Mouse (Mus musculus) heart, postnatal 0 days (tissue): Measurements from ENCODE around the gene Colgalt1. TPM values are rescaled to one million over a fixed set of nuclear protein-coding genes. Genes with fewer than 3 reads are reported as not detected.

Experiments
- ATAC-seq: fragments of 200-750 bp; cut with Nextera tagmentation; 2 replicates; pipeline ENCODE4 v1.8.0; 2017; ENCODE audit warnings: low read depth, moderate number of reproducible peaks, moderate library complexity; ENCODE audit not compliant: insufficient read depth
- DNase-seq: peaks from one replicate; pipeline ENCODE4 v3.0.0-alpha.2; 2016; ENCODE audit warnings: low spot score
- H3K27ac ChIP-seq: fragments of 300-500 bp; sonication (generic); 2 replicates; pipeline ENCODE4 v1.5.1; 2014; ENCODE audit warnings: low read depth, mild to moderate bottlenecking
- H3K27me3 ChIP-seq: fragments of 300-500 bp; sonication (generic); 2 replicates; pipeline ENCODE4 v1.6.1; 2014; ENCODE audit warnings: low read length, mixed read lengths; ENCODE audit not compliant: control insufficient read depth, insufficient read depth
- H3K36me3 ChIP-seq: fragments of 300-500 bp; sonication (generic); replicated peaks from 2 replicates; pipeline ENCODE4 v1.6.1; 2014; ENCODE audit warnings: low read length, mixed read lengths; ENCODE audit not compliant: control insufficient read depth, insufficient read depth
- H3K4me1 ChIP-seq: fragments of 300-500 bp; sonication (generic); 2 replicates; pipeline ENCODE4 v1.6.1; 2014; ENCODE audit warnings: antibody characterized with exemption; ENCODE audit not compliant: control insufficient read depth, insufficient read depth
- H3K4me2 ChIP-seq: fragments of 300-500 bp; sonication (generic); 2 replicates; pipeline ENCODE4 v1.6.1; 2014; ENCODE audit warnings: low read depth, mild to moderate bottlenecking, low read length, moderate library complexity
- H3K4me3 ChIP-seq: fragments of 300-500 bp; sonication (generic); 2 replicates; pipeline ENCODE4 v1.5.1; 2014; ENCODE audit warnings: low read depth, low read length
- H3K9ac ChIP-seq: fragments of 300-500 bp; sonication (generic); replicated peaks from 2 replicates; pipeline ENCODE4 v1.6.1; 2014; ENCODE audit warnings: low read depth, low read length, mixed read lengths
- H3K9me3 ChIP-seq: fragments of 300-500 bp; sonication (generic); replicated peaks from 2 replicates; pipeline ENCODE4 v1.6.1; 2016; ENCODE audit warnings: low read length; ENCODE audit not compliant: control insufficient read depth
- CTCF ChIP-seq: IDR thresholded peaks from 2 replicates; pipeline ENCODE4 v1.5.1; 2016; ENCODE audit warnings: antibody characterized with exemption, control low read depth, low read depth
- EP300 ChIP-seq: IDR thresholded peaks from 2 replicates; pipeline ENCODE4 v1.6.1; 2016; ENCODE audit warnings: antibody characterized with exemption, low read depth
- WGBS: fragments of 180-500 bp; shearing (Covaris S2); extraction: QIAGEN DNeasy Blood & Tissue Kit; methylation state at CpG from one replicate; pipeline ENCODE4 v1.1.7; 2014; 5-methylcytosine and 5-hydroxymethylcytosine counted together
- microRNA-seq: library from miRNA; unstranded; fragments of <30 nt; microRNA quantifications from one replicate; pipeline ENCODE4, GENCODE M21; 2016
- polyA plus RNA-seq: library from polyadenylated mRNA; unstranded; fragments of >200 nt; fragmentation: Nextera tagmentation; extraction: Ambion mirVana; gene quantifications from 2 replicates; pipeline ENCODE4 v1.2.1, GENCODE M21; 2015
- total RNA-seq: library from RNA; depleted of rRNA; stranded (reverse); fragments of >200 nt; gene quantifications from 2 replicates; pipeline ENCODE4 v1.2.3, GENCODE M21; 2014; ENCODE audit warnings: low replicate concordance; rRNA removed

The Colgalt1 gene
- total and polyA plus RNA-seq, 2 experiments from 2014 or later, result 32.7 to 108 TPM

DNA sequence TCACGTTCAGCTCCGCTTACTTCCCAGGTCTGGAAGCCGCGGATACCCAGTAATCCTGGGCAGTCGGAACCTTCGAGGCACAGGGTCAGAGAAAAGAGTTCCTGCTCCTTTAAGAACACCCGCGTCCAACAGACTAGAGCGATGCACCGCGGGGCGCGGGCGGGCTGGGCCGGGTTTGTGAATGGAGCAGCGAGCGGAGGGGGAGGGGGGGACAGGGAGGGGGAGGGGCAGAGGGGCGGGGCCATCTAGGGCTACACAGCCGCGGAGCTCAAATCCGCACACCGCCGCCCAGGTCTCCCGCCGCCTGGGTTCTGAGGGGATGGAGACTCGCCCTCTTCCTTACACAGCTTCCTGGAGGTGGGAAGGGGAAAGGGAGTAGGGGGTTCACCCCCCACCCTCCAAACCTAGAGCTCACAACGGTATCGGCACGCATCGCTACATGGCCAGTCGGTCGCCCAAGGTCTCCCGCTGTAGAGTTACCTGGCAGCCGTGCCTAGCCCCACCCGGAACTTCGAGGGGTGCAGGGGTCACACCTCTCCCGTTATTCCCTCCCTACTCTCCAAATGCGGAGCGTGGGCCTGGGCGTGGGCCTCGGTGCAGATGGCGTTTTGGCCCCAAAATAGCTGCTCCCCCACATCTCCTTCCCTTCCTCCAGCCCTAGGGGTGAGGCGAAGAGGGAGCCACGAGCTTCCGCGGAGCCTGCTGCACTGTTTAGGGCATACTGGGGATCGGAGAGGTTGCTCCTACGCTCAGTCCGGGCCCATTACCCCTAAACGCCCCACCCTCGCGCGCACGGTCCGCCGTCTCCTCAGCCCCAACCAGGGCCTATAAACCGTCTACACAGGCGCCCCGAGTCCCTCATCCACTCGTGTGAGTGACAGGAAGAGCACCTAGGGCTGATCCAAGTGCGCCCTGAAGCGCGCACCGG, 60.1 kb downstream of the Colgalt1 start:
- ATAC-seq (peak; percentile 15), DNase-seq (no peak)
- no peaks in the 10 kb centered on the region for H3K9me3 ChIP-seq
- TF ChIP-seq EP300 (no peak), CTCF (no peak)
- peak overlapping the region; percentile 51 for H3K4me3 ChIP-seq
- no peaks in the 10 kb centered on the region for H3K27me3 ChIP-seq
- peak overlapping the region; percentile 85 for H3K4me2 ChIP-seq
- peaks cover 37% of the 10 kb centered on the region for H3K4me1 ChIP-seq
- no peak overlapping the region for H3K9ac ChIP-seq
- no peaks in the 10 kb centered on the region for H3K36me3 ChIP-seq
- under 1% methylated on average over 53 of the region's 64 CpGs for WGBS
- H3K27ac ChIP-seq, result no peak overlapping the region

DNA sequence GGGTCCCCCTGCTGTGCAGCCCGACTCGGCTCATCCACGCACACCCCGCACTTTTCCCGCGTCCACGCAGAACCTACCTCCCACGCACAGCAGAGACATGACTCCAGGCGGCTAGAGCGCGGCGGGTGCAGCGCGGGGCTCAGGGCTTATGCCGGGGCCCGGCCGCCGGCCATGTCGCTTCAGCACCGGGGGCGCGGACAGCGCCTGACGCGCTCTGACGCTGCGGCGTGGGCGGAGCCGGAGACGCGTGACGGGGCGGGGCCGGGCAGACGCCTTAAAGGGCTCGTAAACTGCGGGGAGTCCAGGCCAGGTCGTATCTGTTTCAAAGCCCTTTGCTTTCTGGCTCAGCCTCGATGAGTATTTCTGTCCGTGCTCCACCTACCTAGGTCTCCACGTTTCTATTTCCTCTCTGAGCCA, 60.8 kb downstream of the Colgalt1 start, which contains the start of gene Unc13a:
Gene Unc13a (minus strand): TSS at position 209 of the 417 bp plus-strand sequence.
- H3K27me3 ChIP-seq, result no peaks in the 10 kb centered on the region
- TF ChIP-seq CTCF (no peak), EP300 (peak; percentile 29; the same call in 1 of the 2 replicates)
- ATAC-seq, result peak; percentile 66
- H3K4me2 ChIP-seq, result peak within 1 kb of the TSS; percentile 85
- peak; percentile 87 for DNase-seq
- peaks cover 30% of the 10 kb centered on the region for H3K4me1 ChIP-seq
- H3K9me3 ChIP-seq, result no peaks in the 10 kb centered on the region
- H3K36me3 ChIP-seq, result no peaks in the 10 kb centered on the region
- no peak within 1 kb of the TSS for H3K9ac ChIP-seq
- under 1% methylated on average over 38 of the region's 42 CpGs for WGBS
- peak within 1 kb of the TSS; percentile 51 for H3K4me3 ChIP-seq
- peak within 1 kb of the TSS; percentile 56 for H3K27ac ChIP-seq

DNA sequence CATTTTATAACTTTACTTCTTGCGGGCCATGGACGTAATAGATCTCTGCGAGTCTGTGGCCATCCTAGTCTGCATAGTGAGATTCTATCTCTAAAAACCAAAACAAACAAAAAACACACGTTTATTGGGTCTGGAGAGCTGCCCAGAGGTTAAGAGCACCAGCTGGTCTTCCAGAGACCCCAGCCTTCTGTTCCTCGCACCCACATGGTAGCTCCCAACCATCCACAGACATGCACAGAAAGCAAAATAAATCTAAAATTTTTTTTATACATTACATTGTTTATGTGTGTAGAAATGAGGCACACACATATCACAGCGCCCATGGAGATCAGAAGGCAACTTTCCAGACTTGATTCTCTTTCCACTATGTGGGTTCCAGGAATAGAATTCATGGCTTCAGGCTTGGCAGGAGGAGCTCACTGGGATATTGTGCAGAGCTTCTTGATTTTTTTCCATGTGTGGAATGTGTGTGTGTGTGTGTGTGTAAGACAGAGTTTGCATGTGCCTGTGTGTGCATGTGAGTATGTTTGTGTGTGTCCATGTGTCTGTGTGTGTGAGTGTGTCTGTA, 61.5 kb downstream of the Colgalt1 start:
- H3K4me2 ChIP-seq, result peak overlapping the region; percentile 85
- TF ChIP-seq CTCF, result no peak
- no peaks in the 10 kb centered on the region for H3K36me3 ChIP-seq
- no peak for DNase-seq
- H3K9ac ChIP-seq, result no peak overlapping the region
- no peak for ATAC-seq
- peak overlapping the region; percentile 56 for H3K27ac ChIP-seq
- H3K4me1 ChIP-seq, result peaks cover 28% of the 10 kb centered on the region
- H3K9me3 ChIP-seq, result no peaks in the 10 kb centered on the region
- 59% methylated on average over 6 of the region's 6 CpGs for WGBS
- H3K27me3 ChIP-seq, result no peaks in the 10 kb centered on the region
- H3K4me3 ChIP-seq, result peak overlapping the region; percentile 51; the same call in 1 of the 2 replicates

DNA sequence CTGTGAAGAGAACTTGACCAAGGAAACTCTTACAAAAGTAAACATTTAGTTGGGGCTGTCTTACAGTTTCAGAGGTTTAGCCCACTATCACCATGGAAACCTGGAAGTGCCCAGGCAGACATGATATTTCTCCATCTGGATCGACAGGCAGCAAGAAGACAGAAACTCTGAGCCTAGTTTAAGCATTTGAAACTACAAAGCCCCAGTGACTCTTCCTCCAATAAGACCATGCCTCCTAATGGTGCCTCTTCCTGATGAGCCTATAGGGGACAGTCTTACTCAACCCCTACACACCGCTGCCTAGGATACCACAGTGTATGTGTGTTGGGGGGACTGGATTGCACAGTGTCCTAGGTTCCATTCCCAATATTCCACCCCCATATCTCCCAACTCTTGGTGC, 63.3 kb downstream of the Colgalt1 start:
- Histone ChIP-seq H3K4me2 (no peak overlapping the region), H3K36me3 (no peaks in the 10 kb centered on the region), H3K4me3 (no peak overlapping the region), H3K9ac (no peak overlapping the region), H3K27ac (no peak overlapping the region), H3K27me3 (0 out of 2 replicates have a peak, but pooled peaks cover 4% of the 10 kb centered on the region), H3K9me3 (no peaks in the 10 kb centered on the region), H3K4me1 (peaks cover 22% of the 10 kb centered on the region)
- TF ChIP-seq EP300, result no peak
- no peak for TF ChIP-seq CTCF
- DNase-seq (no peak), ATAC-seq (no peak)
- WGBS, result 63% methylated on average over 2 of the region's 2 CpGs

Small RNA genes lying within 50 kb of the gene (microRNA-seq; reads per million reads assigned to microRNA genes)
- gene Mir6769b, result not detected

Other genes with a start within 250 kb of the Colgalt1 start
- 91.3 and 127 TPM in 2 replicates for gene Use1, start 244.2 kb upstream of the Colgalt1 start, total RNA-seq
- gene Use1, start 244.2 kb upstream of the Colgalt1 start, polyA plus RNA-seq, result 94.8 and 107 TPM in 2 replicates
- 10.2 and 10.6 TPM in 2 replicates for gene Ocel1, start 239.7 kb upstream of the Colgalt1 start, total RNA-seq
- 5.7 and 5.9 TPM in 2 replicates for gene Ocel1, start 239.7 kb upstream of the Colgalt1 start, polyA plus RNA-seq
- 162 and 174 TPM in 2 replicates for gene Nr2f6, start 229.0 kb upstream of the Colgalt1 start, total RNA-seq
- 38.3 and 40.5 TPM in 2 replicates for gene Nr2f6, start 229.0 kb upstream of the Colgalt1 start, polyA plus RNA-seq
- 23.9 and 47.3 TPM in 2 replicates for gene Ushbp1, start 215.2 kb upstream of the Colgalt1 start, total RNA-seq
- 21.6 and 22.1 TPM in 2 replicates for gene Ushbp1, start 215.2 kb upstream of the Colgalt1 start, polyA plus RNA-seq
- gene Babam1, start 214.1 kb upstream of the Colgalt1 start, total RNA-seq, result 99.2 and 155 TPM in 2 replicates
- 60.2 and 62.5 TPM in 2 replicates for gene Babam1, start 214.1 kb upstream of the Colgalt1 start, polyA plus RNA-seq
- gene Ankle1, start 205.0 kb upstream of the Colgalt1 start, total RNA-seq, result 9.5 and 12.1 TPM in 2 replicates
- gene Ankle1, start 205.0 kb upstream of the Colgalt1 start, polyA plus RNA-seq, result 4.4 and 5.4 TPM in 2 replicates
- gene Abhd8, start 147.3 kb upstream of the Colgalt1 start, total RNA-seq, result 57.7 and 69.8 TPM in 2 replicates
- gene Abhd8, start 147.3 kb upstream of the Colgalt1 start, polyA plus RNA-seq, result 32.8 and 36.6 TPM in 2 replicates
- 169 and 188 TPM in 2 replicates for gene Mrpl34, start 146.0 kb upstream of the Colgalt1 start, total RNA-seq
- 284 and 320 TPM in 2 replicates for gene Mrpl34, start 146.0 kb upstream of the Colgalt1 start, polyA plus RNA-seq
- gene Dda1, start 141.8 kb upstream of the Colgalt1 start, total RNA-seq, result 73.5 and 89.9 TPM in 2 replicates
- gene Dda1, start 141.8 kb upstream of the Colgalt1 start, polyA plus RNA-seq, result 62.7 and 66.4 TPM in 2 replicates
- gene Ano8, start 125.0 kb upstream of the Colgalt1 start, total RNA-seq, result 10.8 and 15.0 TPM in 2 replicates
- 0.74 and 0.93 TPM in 2 replicates for gene Ano8, start 125.0 kb upstream of the Colgalt1 start, polyA plus RNA-seq
- 21.1 and 36.7 TPM in 2 replicates for gene Gtpbp3, start 122.9 kb upstream of the Colgalt1 start, total RNA-seq
- 10.3 and 11.3 TPM in 2 replicates for gene Gtpbp3, start 122.9 kb upstream of the Colgalt1 start, polyA plus RNA-seq
- gene Plvap, start 99.2 kb upstream of the Colgalt1 start, total RNA-seq, result 51.6 and 95.2 TPM in 2 replicates
- 63.4 and 64.8 TPM in 2 replicates for gene Plvap, start 99.2 kb upstream of the Colgalt1 start, polyA plus RNA-seq
- gene Ccdc194, start 85.3 kb upstream of the Colgalt1 start, total RNA-seq, result 1.1 TPM in 1 of 2 replicates, not detected in the other
- 0.12 and 0.14 TPM in 2 replicates for gene Ccdc194, start 85.3 kb upstream of the Colgalt1 start, polyA plus RNA-seq
- gene Bst2, start 73.5 kb upstream of the Colgalt1 start, total RNA-seq, result 101 and 109 TPM in 2 replicates
- 42.9 and 43.3 TPM in 2 replicates for gene Bst2, start 73.5 kb upstream of the Colgalt1 start, polyA plus RNA-seq
- 47.6 and 61.5 TPM in 2 replicates for gene Mvb12a, start 68.1 kb upstream of the Colgalt1 start, total RNA-seq
- 54.4 and 55.3 TPM in 2 replicates for gene Mvb12a, start 68.1 kb upstream of the Colgalt1 start, polyA plus RNA-seq
- gene Tmem221, start 52.1 kb upstream of the Colgalt1 start, total RNA-seq, result 0.08 TPM in 1 of 2 replicates, not detected in the other
- 0.23 and 0.37 TPM in 2 replicates for gene Tmem221, start 52.1 kb upstream of the Colgalt1 start, polyA plus RNA-seq
- 0.50 TPM in 1 of 2 replicates, not detected in the other for gene Nxnl1, start 44.4 kb upstream of the Colgalt1 start, total RNA-seq
- gene Nxnl1, start 44.4 kb upstream of the Colgalt1 start, polyA plus RNA-seq, result 0.12 TPM in 2 replicates
- 68.4 and 178 TPM in 2 replicates for gene Slc27a1, start 42.1 kb upstream of the Colgalt1 start, total RNA-seq
- gene Slc27a1, start 42.1 kb upstream of the Colgalt1 start, polyA plus RNA-seq, result 62.1 and 68.5 TPM in 2 replicates
- 333 and 425 TPM in 2 replicates for gene Pgls, start 18.8 kb upstream of the Colgalt1 start, total RNA-seq
- gene Pgls, start 18.8 kb upstream of the Colgalt1 start, polyA plus RNA-seq, result 210 and 212 TPM in 2 replicates
- gene Fam129c, start 13.3 kb upstream of the Colgalt1 start, total RNA-seq, result 0.04 and 12.6 TPM in 2 replicates
- 0.59 and 1.6 TPM in 2 replicates for gene Fam129c, start 13.3 kb upstream of the Colgalt1 start, polyA plus RNA-seq
- 0.57 and 1.2 TPM in 2 replicates for gene Unc13a, start 60.8 kb downstream of the Colgalt1 start, total RNA-seq
- gene Unc13a, start 60.8 kb downstream of the Colgalt1 start, polyA plus RNA-seq, result 0.51 and 0.60 TPM in 2 replicates
- gene Jak3, start 65.3 kb downstream of the Colgalt1 start, total RNA-seq, result 14.6 and 16.9 TPM in 2 replicates
- 5.7 and 5.8 TPM in 2 replicates for gene Jak3, start 65.3 kb downstream of the Colgalt1 start, polyA plus RNA-seq
- gene Insl3, start 78.2 kb downstream of the Colgalt1 start, total RNA-seq, result not detected in 2 replicates
- 1.5 and 2.4 TPM in 2 replicates for gene Insl3, start 78.2 kb downstream of the Colgalt1 start, polyA plus RNA-seq
- 8.7 TPM in 2 replicates for gene B3gnt3, start 90.8 kb downstream of the Colgalt1 start, total RNA-seq
- 6.4 TPM in 2 replicates for gene B3gnt3, start 90.8 kb downstream of the Colgalt1 start, polyA plus RNA-seq
- gene Fcho1, start 114.7 kb downstream of the Colgalt1 start, total RNA-seq, result 0.04 and 1.1 TPM in 2 replicates
- 0.92 and 1.4 TPM in 2 replicates for gene Fcho1, start 114.7 kb downstream of the Colgalt1 start, polyA plus RNA-seq